Mouse (Mus musculus) testis, postnatal 10 days (tissue): ENCODE measurements around the gene Atxn2l.

ENCODE experiments used
- DNase-seq: peaks from one replicate; pipeline ENCODE4 v3.0.0; 2021; ENCODE audit warnings: low spot score

Gene Atxn2l

GRCm38 (mm10) chr7:126463004-126463403 is 40.2 kb downstream of the Atxn2l start, which contains the start of gene Atp2a1:
Atp2a1 (minus strand) TSS chr7:126463108.
- peak; percentile 47 for DNase-seq

GRCm38 (mm10) chr7:126461626-126462025 is 41.6 kb downstream of the Atxn2l start:
- peak; percentile 32 for DNase-seq

GRCm38 (mm10) chr7:126460623-126461399 is 42.4 kb downstream of the Atxn2l start:
- peak; percentile 31 for DNase-seq

GRCm38 (mm10) chr7:126458844-126459618 is 44.2 kb downstream of the Atxn2l start:
- peak; percentile 47 for DNase-seq

GRCm38 (mm10) chr7:126458225-126458624 is 45.0 kb downstream of the Atxn2l start:
- peak; percentile 33 for DNase-seq

GRCm38 (mm10) chr7:126456382-126457266 is 46.6 kb downstream of the Atxn2l start:
- DNase-seq = peak; percentile 35

GRCm38 (mm10) chr7:126455242-126455641 is 48.0 kb downstream of the Atxn2l start:
- DNase-seq = peak; percentile 32

- DNase-seq = peak; percentile 48
These were observed 49.4 kb downstream of the Atxn2l start for GRCm38 (mm10) chr7:126453861-126454260.

GRCm38 (mm10) chr7:126452244-126452643 is 51.0 kb downstream of the Atxn2l start:
- no peak for DNase-seq

- DNase-seq = peak; percentile 35
These were observed 52.6 kb downstream of the Atxn2l start for GRCm38 (mm10) chr7:126450641-126451040.

GRCm38 (mm10) chr7:126449991-126450390 is 53.2 kb downstream of the Atxn2l start:
- DNase-seq = peak; percentile 27

- peak; percentile 39 for DNase-seq
These were observed 54.8 kb downstream of the Atxn2l start for GRCm38 (mm10) chr7:126448481-126448880.

- DNase-seq = no peak
These were observed 57.0 kb downstream of the Atxn2l start for GRCm38 (mm10) chr7:126446217-126446616.

GRCm38 (mm10) chr7:126445104-126445815 is 58.0 kb downstream of the Atxn2l start:
- peak; percentile 36 for DNase-seq

- DNase-seq = no peak
These were observed 58.7 kb downstream of the Atxn2l start for GRCm38 (mm10) chr7:126444536-126444935.

- DNase-seq = no peak
These were observed 59.2 kb downstream of the Atxn2l start for GRCm38 (mm10) chr7:126443997-126444396.
